Mouse (Mus musculus) ES-Bruce4 (cell line): ENCODE results near the gene Nme9. TPM values are rescaled to one million over a fixed set of nuclear protein-coding genes. Genes with fewer than 3 reads are reported as not detected.

Experiments used
- H3K27ac ChIP-seq: 2 replicates; pipeline ENCODE4 v1.5.1; 2012; ENCODE audit warnings: low read length, inconsistent platforms; ENCODE audit not compliant: insufficient read depth
- H3K27me3 ChIP-seq: 2 replicates; pipeline ENCODE4 v1.6.1; 2012; ENCODE audit warnings: mild to moderate bottlenecking, low read length, inconsistent platforms; ENCODE audit not compliant: control insufficient read depth, poor library complexity, insufficient read depth, severe bottlenecking
- H3K36me3 ChIP-seq: 2 replicates; pipeline ENCODE4 v1.6.1; 2012; ENCODE audit warnings: inconsistent platforms, mild to moderate bottlenecking, low read length, moderate library complexity; ENCODE audit not compliant: control insufficient read depth, poor library complexity, insufficient read depth, severe bottlenecking
- H3K4me1 ChIP-seq: one replicate; pipeline ENCODE4 v1.8.1; 2011; ENCODE audit warnings: low read length; ENCODE audit not compliant: control insufficient read depth, insufficient read depth
- H3K4me3 ChIP-seq: 2 replicates; pipeline ENCODE4 v1.5.1; 2011; ENCODE audit warnings: low read depth, mild to moderate bottlenecking, low read length
- H3K9ac ChIP-seq: 2 replicates; pipeline ENCODE4 v1.6.1; 2012; ENCODE audit warnings: low read depth, mild to moderate bottlenecking, inconsistent platforms; ENCODE audit not compliant: poor library complexity, severe bottlenecking
- H3K9me3 ChIP-seq: replicated peaks from 2 replicates; pipeline ENCODE4 v1.6.1; 2012; ENCODE audit warnings: mild to moderate bottlenecking, low read length, inconsistent platforms; ENCODE audit not compliant: control insufficient read depth, poor library complexity, insufficient read depth, severe bottlenecking
- CTCF ChIP-seq: IDR thresholded peaks from one replicate; pipeline ENCODE4 v1.8.1; 2011; ENCODE audit warnings: low read depth, low read length
- EP300 ChIP-seq: IDR thresholded peaks from 2 replicates; pipeline ENCODE4 v1.6.1; 2011; ENCODE audit warnings: low read depth, low read length; ENCODE audit not compliant: insufficient read depth
- POLR2A ChIP-seq: IDR thresholded peaks from one replicate; pipeline ENCODE4 v1.8.1; 2011; ENCODE audit warnings: low read length; ENCODE audit not compliant: insufficient read depth
- polyA plus RNA-seq: library from polyadenylated mRNA; stranded (reverse); fragments of >200 nt; gene quantifications from 2 replicates; pipeline ENCODE4 v1.2.4, GENCODE M21; 2011; ENCODE audit warnings: low read depth; ENCODE audit not compliant: missing spikeins, insufficient read depth, insufficient read length

Gene Nme9
- polyA plus RNA-seq, 1 experiment, result not detected

GRCm38 (mm10) chr9:99484632-99485031 lies 33.4 kb downstream of the Nme9 start:
- TF ChIP-seq POLR2A, result no peak
- TF ChIP-seq EP300, result no peak
- TF ChIP-seq CTCF, result no peak
- H3K27me3 ChIP-seq, result no peaks in the 10 kb centered on the region
- H3K9me3 ChIP-seq, result no peaks in the 10 kb centered on the region
- H3K27ac ChIP-seq, result no peak overlapping the region
- H3K4me1 ChIP-seq, result no peaks in the 10 kb centered on the region
- H3K9ac ChIP-seq, result no peak overlapping the region
- peaks cover 26% of the 10 kb centered on the region for H3K36me3 ChIP-seq
- no peak overlapping the region for H3K4me3 ChIP-seq

- H3K4me1 ChIP-seq, result no peaks in the 10 kb centered on the region
- peaks cover 26% of the 10 kb centered on the region for H3K36me3 ChIP-seq
- H3K4me3 ChIP-seq, result no peak overlapping the region
- H3K9me3 ChIP-seq, result no peaks in the 10 kb centered on the region
- no peak overlapping the region for H3K27ac ChIP-seq
- H3K27me3 ChIP-seq, result no peaks in the 10 kb centered on the region
- H3K9ac ChIP-seq, result no peak overlapping the region
- TF ChIP-seq CTCF (no peak), EP300 (no peak), POLR2A (no peak)
Measured at GRCm38 (mm10) chr9:99485144-99485543, 33.9 kb downstream of the Nme9 start.

- peaks cover 24% of the 10 kb centered on the region for H3K36me3 ChIP-seq
- no peak overlapping the region for H3K4me3 ChIP-seq
- H3K9me3 ChIP-seq, result no peaks in the 10 kb centered on the region
- no peak overlapping the region for H3K27ac ChIP-seq
- H3K27me3 ChIP-seq, result no peaks in the 10 kb centered on the region
- H3K9ac ChIP-seq, result no peak overlapping the region
- no peaks in the 10 kb centered on the region for H3K4me1 ChIP-seq
- TF ChIP-seq POLR2A, result no peak
- TF ChIP-seq EP300, result no peak
- TF ChIP-seq CTCF, result no peak
Measured at GRCm38 (mm10) chr9:99487126-99487695, 35.9 kb downstream of the Nme9 start.

GRCm38 (mm10) chr9:99487841-99488240 lies 36.6 kb downstream of the Nme9 start:
- H3K4me3 ChIP-seq, result no peak overlapping the region
- H3K4me1 ChIP-seq, result no peaks in the 10 kb centered on the region
- no peaks in the 10 kb centered on the region for H3K9me3 ChIP-seq
- H3K27me3 ChIP-seq, result no peaks in the 10 kb centered on the region
- H3K27ac ChIP-seq, result no peak overlapping the region
- peaks cover 23% of the 10 kb centered on the region for H3K36me3 ChIP-seq
- H3K9ac ChIP-seq, result no peak overlapping the region
- TF ChIP-seq POLR2A (no peak), EP300 (no peak), CTCF (no peak)

DNA sequence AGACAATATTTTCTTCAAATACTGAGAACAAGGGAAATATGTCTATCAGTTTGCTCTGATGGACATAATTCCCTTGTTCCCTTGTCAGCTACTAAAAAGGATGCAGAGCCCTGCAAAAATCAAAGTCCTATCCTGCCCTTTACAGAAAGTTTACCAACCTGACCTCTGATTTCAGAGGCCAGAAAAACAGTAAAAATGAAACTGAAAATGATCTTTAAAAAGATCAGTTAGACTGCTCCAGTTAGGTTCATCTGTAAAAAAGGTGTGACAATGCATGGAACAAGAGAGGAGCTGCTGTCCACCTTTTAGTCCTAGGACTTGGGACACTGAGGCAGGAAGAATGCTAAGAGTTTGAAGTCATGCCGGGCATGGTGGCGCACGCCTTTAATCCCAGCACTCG lies 39.8 kb downstream of the Nme9 start:
- H3K4me1 ChIP-seq, result no peaks in the 10 kb centered on the region
- H3K27ac ChIP-seq, result no peak overlapping the region
- H3K27me3 ChIP-seq, result no peaks in the 10 kb centered on the region
- TF ChIP-seq CTCF, result no peak
- TF ChIP-seq POLR2A, result no peak
- TF ChIP-seq EP300, result no peak
- peaks cover 19% of the 10 kb centered on the region for H3K36me3 ChIP-seq
- no peaks in the 10 kb centered on the region for H3K9me3 ChIP-seq
- no peak overlapping the region for H3K4me3 ChIP-seq
- H3K9ac ChIP-seq, result no peak overlapping the region

DNA sequence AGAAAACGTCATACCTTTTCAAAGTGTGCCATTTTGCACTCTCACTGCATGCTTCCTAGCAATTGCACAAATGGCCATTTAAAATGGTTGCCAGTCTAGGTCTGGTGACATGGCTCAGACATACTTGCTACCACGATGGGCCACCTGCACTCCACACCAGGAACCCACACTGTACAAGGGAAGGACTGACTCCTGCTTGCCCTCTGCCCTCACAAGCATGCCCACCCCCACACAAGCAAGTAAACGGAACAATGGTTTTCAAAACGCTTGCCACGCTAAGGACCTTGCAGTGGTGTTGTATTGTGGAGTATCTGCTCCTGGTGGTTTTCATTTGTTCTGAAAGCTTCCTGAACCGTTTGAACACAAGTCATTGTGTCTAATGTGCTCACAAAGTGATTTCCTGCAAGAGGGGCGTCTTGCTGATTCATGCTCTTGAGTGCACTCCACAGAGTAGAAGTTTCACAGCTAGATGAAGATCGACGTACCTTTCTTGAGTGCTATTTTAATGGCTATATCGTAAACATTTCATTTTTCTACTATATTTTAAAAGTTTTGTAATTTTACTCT lies 41.4 kb downstream of the Nme9 start:
- Histone ChIP-seq H3K4me1 (no peaks in the 10 kb centered on the region), H3K4me3 (no peak overlapping the region), H3K36me3 (peaks cover 16% of the 10 kb centered on the region), H3K27ac (no peak overlapping the region), H3K9me3 (no peaks in the 10 kb centered on the region), H3K9ac (no peak overlapping the region), H3K27me3 (no peaks in the 10 kb centered on the region)
- TF ChIP-seq POLR2A (no peak), CTCF (no peak), EP300 (no peak)
